8 mouse cellular contexts compared by ENCODE assay signal in genomic region chr13:14039292-14039965, GRCm38 (mm10). TPM values are rescaled to one million over a fixed set of nuclear protein-coding genes. Genes with fewer than 3 reads are reported as not detected.
A peak's percentile ranks its signal among the peaks of the same experiment; 100 is the strongest.
DNase-seq lines count a peak whose midpoint lies in the region; ATAC-seq and TF ChIP-seq lines count a peak whose summit lies in the region.

Gene Tbce (minus strand): TSS chr13:14039638.

- TF ChIP-seq CTCF in Patski (IDR thresholded peaks at IDR 0.05): no peak

- H3K27me3 ChIP-seq in Patski: no peaks in the 10 kb centered on the region
- no peaks in the 10 kb centered on the region for H3K27me3 ChIP-seq in hindbrain, embryonic 14.5 days (ENCODE audit: control insufficient read depth, insufficient read depth, low read length)

- H3K4me2 ChIP-seq in hindbrain, embryonic 14.5 days (replicated peaks): peak within 1 kb of the TSS; percentile 83

- DNase-seq in Patski (ENCODE audit: low read depth, low spot score): peak; percentile 62
- peak; percentile 93 for DNase-seq in cerebellum, postnatal 14 days
- peak; percentile 83 to 91 for DNase-seq in frontal cortex, postnatal 25 days (ENCODE audit: low spot score in 2 of 2)
- peak; percentile 92 for DNase-seq in hindbrain, embryonic 14.5 days (ENCODE audit: low spot score)
- DNase-seq in layer of hippocampus, postnatal 36 days: peak; percentile 92 to 93
- peak; percentile 93 for DNase-seq in lung, postnatal 36 days
- peak; percentile 95 for DNase-seq in retina, postnatal 1 day
- peak; percentile 82 to 93 for DNase-seq in urinary bladder, adult 18-20 months (ENCODE audit: low spot score in 2 of 2)

- peaks cover 17% of the 10 kb centered on the region for H3K4me1 ChIP-seq in hindbrain, embryonic 14.5 days (replicated peaks; ENCODE audit: control insufficient read depth, insufficient read depth, low read length)

- H3K36me3 ChIP-seq in hindbrain, embryonic 14.5 days (replicated peaks; ENCODE audit: control insufficient read depth, insufficient read depth): no peaks in the 10 kb centered on the region

- H3K9me3 ChIP-seq in hindbrain, embryonic 14.5 days (ENCODE audit: control insufficient read depth, low read length): no peaks in the 10 kb centered on the region

- in situ Hi-C loops in Patski (cut with MboI; ENCODE audit: low pct_unique_long_range_greater_than_20kb): no loop called here

- ATAC-seq in Patski: peak; percentile 88
- ATAC-seq in hindbrain, embryonic 14.5 days (ENCODE audit: low FRiP score): peak; percentile 98

- POLR2A ChIA-PET in Patski (lab: Charles Lee): interaction anchor here (0.6 to 2.6 kb wide), 3 partner anchors 13 to 25 kb away, joined by 3 to 15 read pairs (median 3); partner anchors contain the start of genes Arid4b and Ggps1

- H3K27ac ChIP-seq in hindbrain, embryonic 14.5 days: peak within 1 kb of the TSS; percentile 99

- peak within 1 kb of the TSS; percentile 92 for H3K9ac ChIP-seq in hindbrain, embryonic 14.5 days

- H3K4me3 ChIP-seq in hindbrain, embryonic 14.5 days (replicated peaks; ENCODE audit: low read length): peak within 1 kb of the TSS; percentile 64

- under 1% methylated on average over 35 of the region's 35 CpGs for WGBS in hindbrain, embryonic 14.5 days

- CTCF ChIA-PET in Patski (lab: Charles Lee): no interaction called here

RNA-seq across cellular contexts. Expression of gene Tbce, which starts in this region (rescaled TPM):
- polyA plus RNA-seq in Patski (2021): 45.0 TPM
- 108 and 111 TPM in 2 replicates for polyA plus RNA-seq in hindbrain, embryonic 14.5 days (2014; fragmentation: Nextera tagmentation; extraction: Ambion mirVana)
- total RNA-seq in layer of hippocampus, postnatal 36 days (2021): 10 to 100 TPM; 72.7 to 79.5 TPM

Comparison
In these comparisons a context has a peak if more than half of its experiments do, and no peak if none do; other contexts are left out.
1. Peak in every context shown above with its lines: DNase-seq, ATAC-seq, H3K4me3 ChIP-seq and H3K27ac ChIP-seq.